Mouse (Mus musculus) hindbrain, embryonic 11.5 days (tissue): ENCODE measurements at regions not wholly inside any gene's neighbourhood (a gene's known extent, or its start where the extent isn't known, plus 50 kb on each side); places are given as distances from the start of the nearest gene placed in this dataset.
A peak's percentile ranks its signal among the peaks of the same experiment; 100 is the strongest.

Experiments used
- ATAC-seq: fragments of 200-750 bp; cut with Nextera tagmentation; 2 replicates; pipeline ENCODE4 v1.8.0; 2017; ENCODE audit warnings: mild to moderate bottlenecking, moderate TSS enrichment, moderate library complexity; ENCODE audit not compliant: low FRiP score
- DNase-seq: peaks from one replicate; pipeline ENCODE4 v3.0.0-alpha.2; 2015; ENCODE audit warnings: low spot score
- H3K27ac ChIP-seq: fragments of 300-500 bp; sonication (generic); 2 replicates; pipeline ENCODE4 v1.5.1; 2014; ENCODE audit warnings: mild to moderate bottlenecking, low read depth, low read length
- H3K27me3 ChIP-seq: fragments of 300-500 bp; sonication (generic); 2 replicates; pipeline ENCODE4 v1.6.1; 2014; ENCODE audit warnings: mild to moderate bottlenecking, low read length, moderate library complexity, mixed read lengths; ENCODE audit not compliant: control insufficient read depth, insufficient read depth
- H3K36me3 ChIP-seq: fragments of 300-500 bp; sonication (generic); 2 replicates; pipeline ENCODE4 v1.6.1; 2014; ENCODE audit warnings: mild to moderate bottlenecking, low read length, moderate library complexity, mixed read lengths; ENCODE audit not compliant: control insufficient read depth, insufficient read depth
- H3K4me1 ChIP-seq: fragments of 300-500 bp; sonication (generic); replicated peaks from 2 replicates; pipeline ENCODE4 v1.6.1; 2014; ENCODE audit warnings: low read length, mixed read lengths; ENCODE audit not compliant: control insufficient read depth, insufficient read depth
- H3K4me2 ChIP-seq: fragments of 300-500 bp; sonication (generic); replicated peaks from 2 replicates; pipeline ENCODE4 v1.6.1; 2014; ENCODE audit warnings: mild to moderate bottlenecking, low read depth, low read length
- H3K4me3 ChIP-seq: fragments of 300-500 bp; sonication (generic); 2 replicates; pipeline ENCODE4 v1.5.1; 2014; ENCODE audit warnings: low read depth, low read length
- H3K9ac ChIP-seq: fragments of 300-500 bp; sonication (generic); 2 replicates; pipeline ENCODE4 v1.6.1; 2014; ENCODE audit warnings: low read depth, low read length
- H3K9me3 ChIP-seq: fragments of 300-500 bp; sonication (generic); 2 replicates; pipeline ENCODE4 v1.6.1; 2016; ENCODE audit warnings: low read length; ENCODE audit not compliant: control insufficient read depth
- WGBS: fragments of 180-500 bp; shearing (Covaris S2); extraction: QIAGEN DNeasy Blood & Tissue Kit; methylation state at CpG from one replicate; pipeline ENCODE4 v1.1.7; 2014; 5-methylcytosine and 5-hydroxymethylcytosine counted together

DNA sequence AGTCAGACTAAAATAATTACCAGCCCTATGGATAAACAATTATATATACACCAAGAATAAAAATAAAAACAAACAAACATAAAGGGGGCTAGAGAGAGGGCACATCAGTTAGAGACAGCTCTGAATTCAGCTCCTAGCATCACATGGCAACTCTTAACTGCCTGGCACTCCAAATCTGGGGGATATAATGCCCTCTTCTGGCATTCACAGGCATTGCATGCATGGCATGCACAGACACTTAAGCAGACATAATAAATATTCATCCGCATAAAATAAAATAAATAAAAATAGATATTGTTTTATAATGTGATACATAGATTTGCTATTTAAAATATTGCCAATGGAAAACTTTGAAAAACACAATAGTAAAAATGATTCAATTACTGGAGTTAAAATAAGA is 177.6 kb upstream of the Map3k7 start:
- DNase-seq (peak; percentile 8), ATAC-seq (no peak)
- no peaks in the 10 kb centered on the region for H3K4me1 ChIP-seq

DNA sequence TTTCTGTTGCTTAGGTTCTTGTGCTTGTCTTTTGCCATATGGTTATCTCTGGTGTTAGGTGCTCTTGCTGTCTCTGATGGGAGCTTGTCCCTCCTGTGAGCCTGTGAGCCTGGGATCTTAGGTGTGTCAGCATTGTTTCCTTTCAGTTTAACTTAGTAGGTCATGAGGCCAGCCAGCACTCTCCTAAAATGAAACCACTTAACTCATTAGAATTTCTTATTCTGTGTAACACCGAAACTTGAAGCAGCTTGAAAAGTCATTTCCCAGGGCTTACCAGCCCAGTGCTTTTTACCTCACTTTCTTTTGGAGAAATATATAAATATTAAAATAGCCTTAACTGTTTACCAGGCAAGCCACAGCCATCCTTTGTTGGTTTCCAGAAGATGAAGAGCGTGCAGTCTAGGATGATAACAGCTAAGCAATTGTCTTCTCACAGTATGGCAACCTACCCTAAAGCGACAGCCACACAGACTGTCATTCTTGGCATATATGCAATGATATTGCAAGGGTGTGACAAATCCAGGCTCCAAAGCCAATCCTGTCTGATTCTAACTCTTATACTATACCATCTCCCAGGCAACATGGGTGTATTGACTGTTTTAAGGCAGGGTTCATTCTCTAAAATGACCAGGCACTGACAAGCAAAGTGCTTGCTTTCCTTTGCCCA is 146.2 kb upstream of the Map3k7 start:
- no peaks in the 10 kb centered on the region for H3K36me3 ChIP-seq
- no peak overlapping the region for H3K4me3 ChIP-seq
- H3K27ac ChIP-seq = no peak overlapping the region
- H3K9ac ChIP-seq = no peak overlapping the region
- no peaks in the 10 kb centered on the region for H3K27me3 ChIP-seq
- H3K9me3 ChIP-seq = no peaks in the 10 kb centered on the region
- H3K4me1 ChIP-seq = no peaks in the 10 kb centered on the region
- DNase-seq (no peak), ATAC-seq (no peak)
- WGBS = 86% methylated on average over 3 of the region's 3 CpGs
- no peak overlapping the region for H3K4me2 ChIP-seq

More for the DNA sequence above, 177.6 kb upstream of the Map3k7 start:
- no peaks in the 10 kb centered on the region for H3K36me3 ChIP-seq
- no peak overlapping the region for H3K4me3 ChIP-seq
- H3K9ac ChIP-seq = no peak overlapping the region
- 90% methylated on average over 1 of the region's 1 CpGs for WGBS
- H3K4me2 ChIP-seq = no peak overlapping the region
- H3K27me3 ChIP-seq = no peaks in the 10 kb centered on the region
- H3K27ac ChIP-seq = no peak overlapping the region
- H3K9me3 ChIP-seq = no peaks in the 10 kb centered on the region

DNA sequence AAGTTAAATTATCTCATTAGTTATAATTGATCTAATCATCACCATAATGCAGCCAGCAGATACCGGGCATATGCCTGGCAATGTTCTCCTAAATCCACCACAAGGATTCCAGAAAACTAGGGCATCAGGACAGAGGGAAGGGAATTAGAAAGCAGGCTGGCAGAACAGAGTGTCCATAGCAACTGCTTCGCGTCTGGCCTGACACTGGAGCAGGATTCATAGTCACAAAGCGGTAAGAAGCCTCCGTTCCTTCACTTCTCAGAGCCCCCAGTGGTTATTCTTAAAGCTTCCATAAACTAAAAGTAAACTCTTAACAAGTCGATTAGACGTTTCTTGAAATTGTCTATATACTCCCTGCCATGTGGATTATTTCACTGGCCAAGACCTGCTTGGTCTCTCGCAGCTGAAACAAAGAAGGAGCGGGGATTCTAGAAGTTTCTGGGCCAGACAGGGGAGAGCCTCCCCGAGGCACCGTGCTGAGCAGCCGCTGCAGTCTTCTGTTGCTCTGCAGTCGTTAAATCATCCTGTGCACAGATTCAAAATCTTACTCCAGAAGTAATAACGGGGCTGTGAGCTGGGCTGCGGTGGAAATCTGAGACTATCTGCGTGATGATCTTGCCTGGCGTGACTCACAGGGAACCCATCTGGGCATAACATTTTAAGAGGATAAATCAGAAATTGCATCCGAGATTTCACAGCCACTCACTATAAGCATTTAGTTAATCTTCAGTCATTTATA is 144.2 kb upstream of the Map3k7 start:
- ATAC-seq (no peak), DNase-seq (no peak)
- Histone ChIP-seq H3K4me2 (no peak overlapping the region), H3K27ac (no peak overlapping the region), H3K9me3 (no peaks in the 10 kb centered on the region), H3K4me3 (no peak overlapping the region), H3K27me3 (no peaks in the 10 kb centered on the region), H3K36me3 (no peaks in the 10 kb centered on the region), H3K4me1 (no peaks in the 10 kb centered on the region), H3K9ac (no peak overlapping the region)
- WGBS = 89% methylated on average over 18 of the region's 18 CpGs

DNA sequence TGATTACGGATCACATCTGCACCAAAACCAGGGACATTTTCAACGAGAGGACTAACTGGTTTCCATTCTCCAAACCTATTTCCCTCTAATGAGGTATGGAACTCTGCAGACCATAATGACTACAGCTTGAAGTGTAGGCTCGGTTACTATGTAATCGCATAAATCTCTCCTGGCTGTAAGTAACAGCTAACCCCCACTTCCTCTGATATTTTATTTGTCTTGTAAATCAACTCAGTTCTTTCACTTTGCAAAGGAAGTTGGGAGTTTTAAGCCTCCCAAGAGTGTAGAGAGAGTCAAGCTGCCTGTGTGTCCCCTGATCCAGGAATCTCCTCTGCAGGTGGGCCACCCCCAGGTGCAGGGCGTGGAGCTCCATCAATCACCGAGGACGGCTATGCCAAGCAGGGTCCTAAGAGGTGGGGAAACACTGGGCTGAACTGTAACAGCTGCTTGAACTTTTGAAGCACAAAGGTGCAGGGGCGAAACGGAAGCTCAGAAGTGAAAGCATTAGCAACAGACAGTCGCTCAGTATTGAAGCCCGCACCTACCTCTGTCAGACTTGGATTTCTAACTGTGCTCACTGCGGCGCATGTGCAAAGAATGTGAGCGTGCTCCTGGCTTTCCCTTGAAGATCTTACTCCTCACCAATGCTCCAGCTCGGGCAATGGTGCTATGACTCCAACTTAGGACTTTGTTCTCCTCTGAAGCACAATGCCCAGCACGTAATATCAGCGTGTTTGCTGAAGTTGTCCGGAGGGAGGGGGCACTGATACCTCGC is 140.1 kb upstream of the Map3k7 start:
- Histone ChIP-seq H3K4me2 (no peak overlapping the region), H3K9me3 (no peaks in the 10 kb centered on the region), H3K27me3 (no peaks in the 10 kb centered on the region), H3K27ac (no peak overlapping the region), H3K36me3 (no peaks in the 10 kb centered on the region), H3K9ac (no peak overlapping the region), H3K4me1 (no peaks in the 10 kb centered on the region), H3K4me3 (no peak overlapping the region)
- WGBS = 52% methylated on average over 19 of the region's 19 CpGs
- no peak for ATAC-seq
- no peak for DNase-seq

DNA sequence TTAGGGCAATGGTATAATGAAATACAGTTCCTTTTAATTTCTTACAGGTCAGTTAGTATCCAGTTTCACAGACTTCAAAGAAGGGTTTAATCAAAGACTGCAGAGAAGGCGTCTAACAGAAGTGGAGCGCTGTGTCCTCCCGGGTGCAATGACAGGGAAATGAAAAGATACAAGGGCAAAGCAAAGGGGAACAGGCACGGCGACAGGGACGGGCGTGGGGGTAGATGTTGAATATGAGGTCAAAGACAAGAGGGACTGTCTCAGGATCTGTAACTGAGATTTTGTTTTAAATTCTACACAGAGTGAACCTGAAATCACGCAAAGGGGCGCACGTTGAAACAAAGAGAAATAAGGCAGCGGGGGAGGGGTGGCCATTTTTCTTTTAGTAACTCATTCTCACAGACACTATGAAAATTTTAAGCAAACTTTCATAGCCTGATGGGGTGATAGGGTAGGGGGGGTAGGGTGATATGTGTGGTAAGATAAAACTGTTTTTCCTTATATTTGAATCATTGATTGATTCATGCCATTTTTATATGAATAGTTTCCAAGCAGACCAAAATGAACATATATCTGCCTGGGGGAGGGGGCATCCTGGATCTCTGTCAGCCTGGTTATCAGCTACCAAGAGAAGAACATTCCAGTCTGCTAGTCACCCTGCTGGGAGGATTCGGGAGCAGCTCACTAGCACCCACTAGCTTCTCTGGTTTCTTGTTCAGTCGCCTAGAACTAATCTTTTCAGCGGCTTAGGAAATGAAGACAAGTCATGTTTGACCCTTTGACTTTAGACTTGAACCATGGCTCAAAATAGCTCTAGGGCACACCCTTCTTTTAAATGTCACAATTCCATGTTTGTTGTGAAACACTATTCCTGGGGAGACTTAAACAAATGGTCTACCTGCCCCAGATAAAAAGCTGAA is 139.1 kb upstream of the Map3k7 start:
- no peak overlapping the region; the same call in 1 of the 2 replicates for H3K4me2 ChIP-seq
- H3K4me3 ChIP-seq = no peak overlapping the region
- DNase-seq (no peak), ATAC-seq (no peak)
- no peaks in the 10 kb centered on the region for H3K36me3 ChIP-seq
- no peaks in the 10 kb centered on the region for H3K4me1 ChIP-seq
- no peak overlapping the region for H3K9ac ChIP-seq
- 57% methylated on average over 14 of the region's 14 CpGs for WGBS
- H3K9me3 ChIP-seq = no peaks in the 10 kb centered on the region
- H3K27ac ChIP-seq = no peak overlapping the region
- no peaks in the 10 kb centered on the region for H3K27me3 ChIP-seq

DNA sequence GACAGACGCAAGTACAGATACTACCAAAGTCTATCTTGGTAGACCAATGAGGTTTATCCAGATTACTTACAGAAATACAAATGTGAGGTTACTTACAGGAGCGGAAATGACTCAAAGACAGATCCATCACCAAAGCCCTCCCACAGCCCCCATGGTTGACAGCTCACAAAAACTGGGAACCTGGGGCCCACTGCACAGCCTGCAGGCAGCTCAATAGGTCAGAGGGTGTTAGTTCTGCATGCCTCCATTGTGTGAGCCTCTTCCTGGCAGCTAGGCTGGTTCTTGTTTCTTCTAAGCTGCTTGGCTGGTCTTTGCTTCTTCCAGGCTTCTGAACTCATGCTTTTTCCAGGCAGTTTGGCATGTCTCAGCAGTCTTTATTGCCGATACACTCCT is 138.5 kb upstream of the Map3k7 start:
- no peaks in the 10 kb centered on the region for H3K36me3 ChIP-seq
- H3K4me1 ChIP-seq = no peaks in the 10 kb centered on the region
- H3K9ac ChIP-seq = no peak overlapping the region
- H3K27me3 ChIP-seq = no peaks in the 10 kb centered on the region
- ATAC-seq (peak; percentile 34; the same call in 1 of the 2 replicates), DNase-seq (no peak)
- H3K27ac ChIP-seq = no peak overlapping the region
- no peak overlapping the region for H3K4me2 ChIP-seq
- H3K4me3 ChIP-seq = no peak overlapping the region
- H3K9me3 ChIP-seq = no peaks in the 10 kb centered on the region
- WGBS = 72% methylated on average over 3 of the region's 3 CpGs

DNA sequence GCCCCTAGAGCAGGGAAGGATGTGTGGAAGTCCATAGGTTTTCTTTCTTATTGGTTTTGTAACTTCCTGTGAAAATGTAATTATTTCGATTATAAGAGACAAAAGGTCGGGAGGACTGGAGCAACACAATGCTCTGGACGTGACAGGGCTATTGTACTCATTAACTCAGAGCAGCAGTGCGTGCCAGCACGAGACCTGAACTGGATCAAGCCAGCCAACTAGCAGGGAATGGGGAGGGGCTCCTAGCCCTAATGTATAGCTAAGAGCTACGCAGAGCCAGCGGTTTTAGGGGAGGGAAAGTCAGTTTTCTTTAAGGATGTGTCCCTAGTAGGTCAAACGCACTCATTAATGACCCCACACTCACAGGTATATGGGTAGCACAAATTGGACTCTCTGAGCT is 137.2 kb upstream of the Map3k7 start:
- 67% methylated on average over 8 of the region's 8 CpGs for WGBS
- peak; percentile 50; the same call in 1 of the 2 replicates for ATAC-seq

DNA sequence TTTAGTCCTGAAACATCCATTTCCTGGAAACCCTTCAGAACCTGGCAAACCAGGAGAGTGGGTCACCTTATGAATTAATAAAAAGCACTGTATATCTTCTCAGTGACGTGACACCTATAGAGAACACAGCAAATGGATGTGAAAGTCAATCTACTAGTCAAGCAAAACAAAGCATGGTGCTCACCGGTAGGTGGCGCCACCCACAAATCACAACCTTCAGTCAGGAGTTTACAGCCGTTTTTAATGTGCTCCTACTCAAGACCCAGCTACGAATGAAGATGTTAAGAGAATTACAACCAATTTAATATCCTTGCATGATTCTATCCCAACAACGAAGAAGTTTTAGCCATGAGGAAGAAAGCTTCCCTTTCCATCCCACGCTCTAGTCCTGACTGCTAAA is 136.6 kb upstream of the Map3k7 start:
- no peaks in the 10 kb centered on the region for H3K36me3 ChIP-seq
- no peak overlapping the region for H3K4me3 ChIP-seq
- H3K4me1 ChIP-seq = no peaks in the 10 kb centered on the region
- no peak overlapping the region for H3K27ac ChIP-seq
- H3K4me2 ChIP-seq = no peak overlapping the region
- 82% methylated on average over 7 of the region's 7 CpGs for WGBS
- H3K27me3 ChIP-seq = no peaks in the 10 kb centered on the region
- no peaks in the 10 kb centered on the region for H3K9me3 ChIP-seq
- no peak for DNase-seq
- no peak overlapping the region for H3K9ac ChIP-seq
- no peak for ATAC-seq

More for the DNA sequence above, 137.2 kb upstream of the Map3k7 start:
- H3K4me1 ChIP-seq = no peaks in the 10 kb centered on the region
- no peak overlapping the region for H3K4me3 ChIP-seq
- H3K4me2 ChIP-seq = no peak overlapping the region
- no peak overlapping the region for H3K27ac ChIP-seq
- H3K9ac ChIP-seq = no peak overlapping the region
- H3K36me3 ChIP-seq = no peaks in the 10 kb centered on the region
- no peak for DNase-seq
- no peaks in the 10 kb centered on the region for H3K27me3 ChIP-seq
- H3K9me3 ChIP-seq = no peaks in the 10 kb centered on the region
